Mouse (Mus musculus) ovary, postnatal 10 days (tissue): ENCODE results near the gene Gm20388.

Source experiments
- DNase-seq: peaks from one replicate; pipeline ENCODE4 v3.0.0; 2022; ENCODE audit warnings: low spot score

Gm20388 gene

DNA sequence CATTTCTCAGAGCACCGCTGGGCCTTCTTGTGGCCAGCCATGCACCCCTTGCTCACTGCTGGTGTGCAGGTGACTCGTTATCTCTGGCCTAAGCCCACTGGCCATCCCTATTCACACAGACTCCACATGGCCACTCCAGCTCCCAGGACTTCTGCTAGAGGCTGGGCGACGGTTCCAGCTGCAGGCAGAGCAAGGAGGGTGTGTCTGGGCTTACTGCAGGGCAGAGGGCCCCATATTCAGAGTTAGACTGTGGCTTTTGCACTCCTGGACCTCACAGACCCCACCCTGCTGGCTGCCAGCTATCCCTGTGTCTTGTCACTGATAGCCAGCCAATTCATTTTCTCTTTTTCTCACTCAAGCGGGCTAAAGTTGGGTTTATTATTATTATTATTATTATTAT is 773.4 kb downstream of the Gm20388 start:
- DNase-seq = no peak

DNA sequence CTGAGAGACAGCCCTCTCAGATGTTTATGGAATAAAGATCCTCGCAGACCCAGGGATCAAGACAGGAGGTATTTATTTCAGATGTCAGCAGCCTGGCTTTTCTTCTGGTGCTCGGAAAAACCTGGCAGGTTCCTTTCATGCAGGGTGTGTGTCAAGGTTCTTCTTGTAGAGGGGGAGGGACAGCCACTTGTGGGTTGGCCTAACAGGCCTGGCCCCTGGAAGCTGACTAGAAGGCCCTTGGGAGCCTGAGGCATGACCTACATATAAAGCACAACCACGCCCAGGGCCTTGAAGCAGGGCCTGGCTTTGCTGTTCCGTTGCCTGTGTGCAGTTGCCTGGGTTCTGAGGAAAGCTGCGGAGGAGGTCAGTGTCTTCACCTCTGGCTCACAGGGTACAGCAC is 774.5 kb downstream of the Gm20388 start:
- DNase-seq = no peak

DNA sequence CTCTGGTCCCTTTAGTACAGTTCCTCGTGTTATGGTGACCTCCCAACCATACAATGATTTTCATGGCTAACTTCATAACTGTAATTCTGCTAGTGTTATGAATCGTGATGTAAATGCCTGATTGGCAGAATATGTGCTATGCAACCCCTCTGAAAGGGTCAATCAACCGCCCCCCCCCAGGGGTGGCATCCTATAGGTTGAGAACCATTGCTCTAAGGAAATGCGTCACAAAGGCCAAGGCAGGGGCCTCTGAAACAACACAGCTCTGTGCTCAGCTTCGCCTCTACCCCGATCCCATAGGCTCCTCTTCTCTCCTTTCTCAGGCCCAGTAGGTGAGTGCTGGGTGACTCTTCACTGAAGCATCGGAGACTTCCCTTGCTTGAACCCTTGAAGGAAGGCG is 775.0 kb downstream of the Gm20388 start:
- no peak for DNase-seq

DNA sequence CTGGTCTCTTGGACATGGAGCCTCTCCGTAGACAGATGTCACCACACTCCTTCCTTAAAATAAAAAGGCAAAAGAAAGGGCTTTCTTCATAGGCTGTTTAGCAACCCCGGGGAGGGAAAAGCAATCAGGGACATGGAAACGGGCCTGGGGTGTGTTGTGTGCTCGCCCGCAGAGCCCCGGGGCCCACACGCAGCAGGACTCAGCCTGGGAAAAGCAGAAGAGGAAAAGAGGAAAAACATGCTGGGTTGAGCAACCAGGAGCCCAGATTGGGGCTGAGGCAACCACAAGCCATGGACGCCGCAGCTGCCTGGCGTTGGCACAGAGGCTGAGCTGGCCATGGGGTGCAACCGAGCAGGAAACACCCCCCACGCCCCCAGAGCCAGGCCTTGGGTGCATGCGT is 775.4 kb downstream of the Gm20388 start:
- no peak for DNase-seq

DNA sequence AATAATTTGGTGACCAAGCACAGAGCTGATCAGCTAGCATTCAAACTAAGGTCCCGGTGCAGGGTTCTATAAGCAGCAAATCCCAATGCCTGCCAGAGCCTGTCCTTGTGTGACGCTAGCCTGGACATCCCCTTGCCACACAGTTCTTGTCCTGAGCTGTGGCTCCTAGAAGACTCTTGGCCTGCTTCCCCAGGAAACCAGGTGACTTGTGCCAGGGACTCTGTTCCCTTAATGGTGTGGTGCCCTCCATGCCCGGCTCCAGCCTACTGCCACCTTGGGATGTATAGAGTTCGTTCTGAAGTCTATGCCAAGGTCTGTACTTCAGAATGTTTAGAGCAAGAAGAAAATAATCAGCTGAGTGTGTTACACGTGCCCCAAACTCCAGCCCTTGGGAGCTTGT is 775.9 kb downstream of the Gm20388 start:
- DNase-seq = no peak

DNA sequence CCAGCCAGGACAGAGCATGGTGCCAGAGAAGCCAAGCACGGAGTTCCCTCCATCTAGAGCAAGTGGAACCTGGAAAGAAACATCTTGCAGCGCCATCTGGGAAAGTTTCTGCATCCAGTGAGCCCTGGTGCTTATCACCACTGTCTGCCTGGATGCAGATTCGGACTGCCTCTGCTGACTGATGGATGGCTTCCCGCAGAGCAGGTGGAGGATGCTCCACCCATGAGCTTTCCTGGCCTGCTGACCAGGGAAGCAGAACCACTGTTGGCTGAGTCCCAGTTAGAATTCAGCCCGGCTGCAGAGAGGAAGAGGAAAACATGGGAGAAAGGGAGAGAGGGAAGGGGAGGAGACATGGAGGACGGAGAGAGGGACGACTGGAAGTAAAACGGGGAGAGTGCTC is 777.1 kb downstream of the Gm20388 start:
- DNase-seq = no peak

DNA sequence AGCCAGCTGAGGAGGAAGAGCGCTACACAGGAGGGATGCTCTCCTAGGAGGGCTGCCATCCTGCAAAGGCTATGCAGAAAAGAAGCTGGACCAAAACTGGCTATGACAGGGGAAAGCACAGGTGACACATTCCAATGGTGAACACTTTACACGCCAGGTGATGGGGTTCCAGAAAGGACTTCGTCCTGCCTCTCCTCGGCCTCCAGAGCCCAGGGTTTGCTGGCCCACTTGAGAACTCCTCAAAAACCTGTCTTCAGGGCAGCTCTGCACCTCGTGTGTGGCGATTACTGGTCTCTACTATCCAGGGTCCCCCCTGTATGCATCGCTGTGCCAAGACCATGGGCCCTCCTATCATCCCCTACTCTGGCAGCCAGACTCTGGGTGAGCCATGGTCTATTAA is 777.9 kb downstream of the Gm20388 start:
- no peak for DNase-seq

DNA sequence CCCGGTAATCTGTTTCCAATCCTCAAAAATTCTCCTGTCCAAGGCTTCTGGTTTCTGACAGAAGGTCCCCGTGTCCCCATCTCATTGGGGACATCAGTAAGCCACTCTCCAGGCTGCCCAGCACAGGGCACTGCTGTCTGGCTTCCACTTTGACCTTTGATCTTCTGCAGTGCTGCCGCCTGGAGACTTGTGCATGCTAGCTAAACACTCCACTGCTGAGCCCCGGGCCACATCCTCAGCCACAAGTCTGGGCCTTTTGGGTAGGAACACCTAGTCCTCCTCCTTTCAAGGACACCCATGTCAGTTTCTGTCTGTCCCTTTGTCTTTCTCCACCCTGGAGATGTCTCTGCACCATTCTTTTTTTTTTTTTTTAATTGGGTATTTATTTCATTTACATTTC is 782.3 kb downstream of the Gm20388 start:
- no peak for DNase-seq

DNA sequence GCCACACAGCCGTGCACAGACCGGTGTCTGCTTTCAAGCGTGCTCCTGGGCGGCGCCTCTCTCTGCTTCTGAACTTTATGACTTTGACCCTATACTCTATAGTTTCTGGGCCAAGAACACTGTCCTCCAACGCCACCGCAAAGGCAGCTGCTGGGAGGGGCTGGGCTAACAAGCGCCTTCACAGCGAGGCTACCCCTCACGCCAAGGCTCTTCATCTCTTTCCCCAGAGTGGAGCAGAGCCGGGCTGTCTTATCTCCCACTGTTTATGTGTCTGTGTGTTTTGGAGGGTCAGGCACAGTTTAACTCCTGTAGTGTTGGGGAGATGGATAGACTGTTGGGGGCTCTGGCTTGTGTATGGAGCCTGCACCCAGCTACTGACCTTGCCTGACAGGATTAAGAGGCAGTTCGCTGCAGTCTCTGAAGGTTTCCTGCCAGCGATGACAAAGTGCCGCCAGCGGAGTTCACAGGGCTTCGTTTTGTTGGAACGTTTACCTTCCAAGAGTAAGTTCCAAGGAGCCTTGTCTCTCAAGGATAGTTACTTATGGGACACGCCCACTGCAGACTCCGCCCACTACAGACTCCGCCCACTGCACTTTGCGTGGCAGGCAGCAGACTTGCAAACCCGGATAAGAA is 783.3 kb downstream of the Gm20388 start:
- no peak for DNase-seq

DNA sequence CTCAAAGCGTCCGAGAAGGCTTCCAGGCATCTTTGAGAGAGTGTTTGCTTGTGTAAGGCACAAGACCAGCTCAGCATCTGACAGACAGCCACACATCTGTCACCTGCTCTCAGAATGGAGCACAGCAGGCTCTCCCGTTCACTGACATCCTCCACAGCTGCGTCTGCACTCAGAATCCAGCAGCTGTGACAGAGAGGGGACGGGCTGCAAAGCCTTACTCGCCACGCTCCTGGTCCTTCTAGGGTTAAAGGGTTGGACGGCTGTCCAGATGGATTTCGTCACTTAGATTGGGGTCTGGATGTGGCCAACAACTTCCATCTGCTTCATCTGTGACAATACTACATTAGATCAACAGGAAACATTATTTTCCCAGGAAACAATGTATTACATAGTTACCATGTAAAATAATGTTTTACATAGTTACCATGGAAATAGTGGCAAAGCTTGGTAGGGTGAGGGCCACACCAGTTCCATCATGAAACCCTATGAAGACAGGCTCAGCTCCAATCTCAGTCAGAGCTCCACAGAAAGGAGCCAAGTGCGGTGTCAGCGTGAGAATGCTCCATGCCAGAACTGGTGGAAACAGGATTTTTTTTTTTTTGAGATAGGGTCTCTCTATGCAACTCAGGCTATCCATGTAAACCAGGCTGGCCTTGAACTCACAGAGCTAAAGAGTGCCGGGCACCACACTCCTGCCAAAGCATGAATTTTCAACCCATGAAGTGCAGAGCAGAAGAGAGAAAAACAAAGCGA is 785.9 kb downstream of the Gm20388 start:
- DNase-seq = no peak

DNA sequence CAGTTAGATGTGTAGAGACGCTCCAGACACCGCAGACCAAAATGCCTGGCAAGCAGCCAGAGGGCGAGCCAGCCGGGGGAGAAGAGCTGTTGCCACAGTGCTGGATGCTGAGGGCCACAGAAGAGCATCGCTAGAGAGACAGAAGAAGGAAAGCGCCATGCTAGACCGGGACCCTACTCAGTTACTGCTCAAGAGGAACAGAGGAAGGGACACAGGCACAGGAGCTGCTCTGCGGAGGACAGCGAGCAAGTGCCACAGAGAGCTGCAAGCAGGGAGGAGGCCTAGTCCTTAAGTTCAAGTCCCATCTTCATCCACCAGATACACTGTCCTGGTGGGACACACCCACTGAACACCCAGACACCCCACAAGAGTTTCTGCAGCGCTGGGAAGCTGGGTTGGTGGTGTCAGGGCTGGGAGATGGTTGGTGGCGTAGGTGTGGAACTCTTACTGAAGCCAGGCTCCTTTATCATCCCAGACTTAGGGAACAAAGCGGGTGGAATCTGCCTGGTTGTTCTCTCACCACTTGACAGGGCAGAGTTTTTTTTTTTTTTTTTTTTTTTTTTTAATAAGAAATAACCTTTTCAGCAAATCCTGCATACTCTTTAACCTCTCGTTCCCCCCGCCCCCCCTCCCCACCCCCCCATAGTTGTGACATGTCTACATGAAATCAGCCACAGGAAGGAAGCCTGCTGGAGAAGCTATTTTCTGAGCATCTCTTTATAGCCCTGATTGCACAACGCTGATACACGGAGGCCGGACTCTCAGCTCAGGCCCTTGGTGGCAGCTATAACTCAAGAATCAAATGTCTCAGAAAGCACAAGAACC is 786.7 kb downstream of the Gm20388 start:
- no peak for DNase-seq

DNA sequence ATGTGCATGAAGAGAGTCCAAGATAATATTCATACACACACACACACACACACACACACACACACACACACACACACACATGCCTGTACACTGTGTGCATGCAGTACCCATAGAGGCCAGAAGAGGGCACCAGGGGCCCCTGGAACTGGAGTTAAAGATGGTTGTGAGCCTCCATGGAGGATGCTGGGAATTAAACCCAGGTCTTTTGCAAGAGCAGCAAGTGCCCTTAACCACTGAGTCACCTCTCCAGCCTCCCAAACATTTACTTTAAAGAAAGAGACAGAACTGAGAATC is 787.3 kb downstream of the Gm20388 start:
- DNase-seq = no peak

DNA sequence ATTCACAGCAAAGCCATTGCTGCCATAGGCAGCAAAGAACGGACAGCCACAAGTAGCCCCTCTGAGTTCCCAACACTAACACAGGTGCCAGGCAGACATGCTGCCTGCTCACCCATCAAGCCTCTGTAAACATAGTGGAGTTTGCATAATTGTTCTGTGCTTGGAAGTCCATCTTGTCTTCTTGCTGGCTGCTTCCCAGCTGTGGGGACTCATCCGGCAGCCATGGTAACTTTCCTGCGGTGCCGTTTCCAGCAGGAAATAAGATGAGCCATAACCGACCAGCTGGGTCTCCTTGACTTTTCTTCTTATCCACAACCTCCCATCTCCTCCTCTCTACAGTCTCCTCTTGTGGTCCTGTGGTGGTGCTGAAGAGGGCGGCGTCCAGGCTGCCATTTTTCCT is 787.8 kb downstream of the Gm20388 start:
- DNase-seq = no peak

DNA sequence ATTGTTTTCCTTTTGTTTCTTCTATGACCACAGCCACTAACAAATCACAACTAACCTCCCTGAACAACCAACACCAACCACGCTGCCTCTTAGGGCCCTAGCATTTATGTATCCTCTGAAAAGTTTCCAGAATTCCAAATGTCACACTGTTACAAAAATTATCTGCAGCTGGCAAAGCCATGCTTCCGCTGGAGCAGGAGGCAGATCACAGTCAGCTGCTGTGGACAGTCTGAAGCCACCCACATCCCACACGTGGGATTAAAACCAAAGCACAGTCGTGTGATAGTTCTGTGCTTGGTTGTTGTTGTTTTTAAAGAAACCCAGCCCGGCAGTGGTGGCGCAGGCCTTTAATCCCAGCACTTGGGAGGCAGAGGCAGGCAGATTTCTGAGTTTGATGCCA is 788.4 kb downstream of the Gm20388 start:
- DNase-seq = no peak

DNA sequence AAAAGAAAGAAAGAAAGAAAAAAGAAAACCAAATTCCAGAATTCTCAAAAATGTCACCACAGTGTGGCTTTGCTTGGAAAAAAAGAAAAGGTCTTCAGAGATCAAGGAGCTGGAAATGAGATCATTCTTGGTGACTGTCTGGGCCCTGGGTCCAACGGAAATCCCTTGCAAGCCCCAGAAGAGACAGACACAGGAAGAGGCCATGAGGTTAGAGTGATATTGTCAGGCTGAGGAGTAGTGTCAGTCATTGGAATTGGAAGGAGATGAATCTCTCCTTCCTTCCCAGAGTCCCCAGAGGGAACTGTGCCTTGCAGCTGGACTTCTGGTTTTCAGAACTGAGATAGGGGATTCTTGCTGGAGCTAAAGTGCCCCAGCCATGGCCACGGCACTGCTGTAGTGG is 788.9 kb downstream of the Gm20388 start:
- DNase-seq = no peak

DNA sequence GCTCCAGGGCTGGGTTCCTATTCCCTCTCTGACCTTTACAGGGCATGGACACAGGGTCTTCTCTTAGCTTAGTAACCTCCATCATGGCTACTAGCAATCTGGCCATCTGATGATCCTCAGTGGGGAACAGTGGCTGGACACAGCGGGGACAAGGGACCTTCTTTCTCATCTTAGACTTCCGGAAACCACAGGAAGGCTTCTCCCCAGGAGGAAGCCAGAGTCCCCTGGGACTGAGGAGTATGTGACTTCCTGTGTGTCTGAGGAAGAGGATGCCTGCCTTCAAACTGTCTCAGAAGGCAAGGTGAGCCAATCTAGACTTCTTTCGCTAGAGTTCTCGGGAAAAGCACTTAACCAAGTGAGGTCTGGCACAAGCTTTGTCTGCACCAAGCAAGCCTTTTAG is 789.4 kb downstream of the Gm20388 start:
- DNase-seq = no peak

DNA sequence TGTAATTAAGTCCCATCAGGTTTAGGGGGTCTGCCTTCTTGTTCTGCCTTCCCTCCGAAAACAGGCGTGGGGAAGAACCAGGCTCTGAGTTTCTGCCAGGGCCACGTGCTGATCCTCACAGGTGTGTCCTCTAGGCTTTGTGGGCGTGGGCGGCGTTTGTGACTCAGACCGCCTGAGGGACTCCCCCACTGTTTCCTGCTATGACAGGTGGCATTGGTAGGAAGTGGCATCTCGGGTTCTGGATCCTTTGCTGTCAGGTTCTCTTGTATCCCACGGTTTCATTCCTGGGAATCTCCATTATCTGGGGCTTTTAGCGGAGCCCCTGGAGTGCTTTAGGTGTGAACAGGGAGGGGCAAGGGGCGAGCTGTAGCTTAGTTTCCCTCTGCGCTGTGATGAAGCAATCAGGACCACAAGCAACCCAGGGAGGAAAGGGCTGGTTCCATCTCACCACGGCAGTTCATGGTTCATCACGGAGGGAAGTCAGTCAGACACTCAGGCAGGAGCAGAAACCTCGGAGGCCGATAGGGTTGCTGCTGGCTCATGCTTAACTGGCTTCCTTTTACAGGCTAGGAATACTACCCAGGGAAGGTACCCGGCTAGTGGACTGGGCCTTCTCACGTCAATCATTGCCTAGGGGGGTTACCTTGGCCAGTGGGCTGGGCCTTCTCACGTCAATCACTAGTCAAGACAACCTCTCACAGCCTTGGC is 791.3 kb downstream of the Gm20388 start:
- DNase-seq = no peak

DNA sequence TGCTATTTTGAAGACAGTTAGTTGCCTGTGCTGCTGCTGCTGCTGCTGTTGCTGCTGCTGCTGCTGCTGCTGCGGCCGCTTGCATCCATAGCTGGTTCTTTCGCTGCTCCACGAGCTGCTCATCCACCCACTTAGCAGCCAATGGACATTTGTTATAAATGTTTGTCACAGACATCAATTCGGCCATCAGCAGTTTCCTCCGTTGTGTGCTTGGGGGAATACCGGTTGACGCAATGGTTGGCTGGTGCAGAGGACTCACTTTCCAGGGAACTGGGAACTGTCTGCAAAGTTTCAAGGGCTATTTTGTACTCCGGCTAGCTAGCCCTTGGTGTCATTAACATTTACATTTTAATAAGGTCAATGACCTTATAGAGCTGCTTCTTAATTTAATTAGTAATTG is 793.6 kb downstream of the Gm20388 start:
- no peak for DNase-seq

DNA sequence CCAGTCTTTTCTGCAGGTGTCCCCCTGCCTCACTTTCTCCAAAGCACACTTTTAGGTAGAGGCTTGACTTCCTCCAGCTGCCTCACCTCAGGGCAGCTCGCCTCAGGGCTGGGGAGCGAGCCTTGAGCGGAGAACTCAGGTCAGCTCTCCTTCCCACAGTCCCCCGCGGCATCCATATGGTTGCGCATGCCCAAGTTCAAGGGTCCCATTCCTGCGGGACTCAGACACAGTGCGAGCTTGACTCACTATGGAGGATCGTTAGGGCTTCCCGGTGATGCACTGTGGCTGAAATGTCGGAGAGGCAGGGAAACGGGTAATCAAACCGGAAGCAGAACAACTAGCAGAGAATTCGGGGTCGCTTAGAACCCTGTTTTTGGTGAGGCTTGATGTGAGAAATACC is 794.5 kb downstream of the Gm20388 start:
- no peak for DNase-seq

DNA sequence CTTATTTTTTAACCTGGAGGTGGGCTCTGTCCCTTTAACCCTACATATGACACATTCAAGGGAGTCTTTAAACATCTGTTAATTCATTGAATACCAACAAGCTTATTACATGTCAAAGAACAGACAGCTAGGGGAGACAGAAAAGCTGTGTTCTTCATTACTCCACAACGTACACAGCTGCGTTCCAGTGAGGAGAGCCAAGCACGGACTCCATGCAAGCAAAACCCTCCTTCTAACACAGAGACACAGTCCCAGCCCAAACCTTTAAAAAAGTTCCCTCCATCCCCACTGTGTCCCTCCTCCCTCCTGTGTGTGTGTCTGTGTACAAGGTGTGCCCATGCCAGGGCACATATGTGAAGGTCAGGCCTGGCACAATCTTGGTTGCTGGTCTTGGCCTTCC is 795.6 kb downstream of the Gm20388 start:
- no peak for DNase-seq

DNA sequence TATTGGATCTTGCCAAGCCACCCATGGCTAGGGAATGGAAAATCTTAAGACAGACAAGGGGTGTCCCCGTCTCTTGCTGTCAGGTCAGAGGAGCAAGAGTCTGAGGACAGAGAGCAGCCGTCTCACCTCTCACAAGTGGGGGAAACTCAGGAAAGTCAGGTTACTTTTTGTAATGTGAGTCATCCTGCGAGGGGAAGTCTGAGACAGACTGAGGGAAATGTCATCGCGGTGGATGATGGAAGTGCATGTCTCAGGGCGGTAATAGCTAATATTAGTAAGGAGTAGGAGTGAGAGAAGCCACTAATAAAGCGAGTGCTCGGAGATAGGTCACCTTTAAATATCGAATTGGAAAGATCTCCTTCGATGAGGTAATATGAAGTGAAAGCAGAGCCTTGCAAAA is 798.5 kb downstream of the Gm20388 start:
- DNase-seq = no peak

DNA sequence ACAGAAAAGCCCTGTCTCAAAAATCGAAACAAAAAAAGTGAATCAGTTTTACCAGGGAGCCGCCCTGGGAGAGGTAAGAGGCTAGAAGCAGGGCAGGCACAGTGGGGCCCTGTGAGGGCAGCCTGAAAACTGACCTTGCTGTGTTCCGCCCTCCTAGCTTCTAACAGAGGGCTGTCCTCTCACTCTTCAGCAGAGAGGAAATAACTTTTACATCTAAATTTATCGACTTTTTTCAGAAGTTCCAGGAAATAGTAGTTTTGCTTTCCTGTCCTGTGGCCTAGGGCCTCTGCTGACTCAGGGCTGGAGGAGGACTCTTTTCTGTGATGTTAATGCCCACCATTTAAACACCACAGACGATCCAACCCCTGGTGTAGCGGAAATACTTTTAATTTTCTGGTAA is 804.6 kb downstream of the Gm20388 start:
- DNase-seq = no peak
